Mouse (Mus musculus) hindbrain, embryonic 13.5 days (tissue): ENCODE data around the gene Cyp2c50. TPM values are rescaled to one million over a fixed set of nuclear protein-coding genes. Genes with fewer than 3 reads are reported as not detected.
"Not testable (repeated sequence)": the region's sequence is repeated elsewhere in the genome, so short reads cannot be mapped to it uniquely, and the experiment has no call there.

Source experiments
- ATAC-seq: fragments of 200-750 bp; cut with Nextera tagmentation; 2 replicates; pipeline ENCODE4 v1.8.0; 2017; ENCODE audit warnings: moderate TSS enrichment; ENCODE audit not compliant: low FRiP score
- H3K27ac ChIP-seq: fragments of 300-500 bp; sonication (generic); 2 replicates; pipeline ENCODE4 v1.5.1; 2015; ENCODE audit warnings: inconsistent platforms, mild to moderate bottlenecking, moderate library complexity
- H3K27me3 ChIP-seq: fragments of 300-500 bp; sonication (generic); 2 replicates; pipeline ENCODE4 v1.6.1; 2015; ENCODE audit warnings: mild to moderate bottlenecking, inconsistent platforms
- H3K36me3 ChIP-seq: fragments of 300-500 bp; sonication (generic); 2 replicates; pipeline ENCODE4 v1.6.1; 2015; ENCODE audit warnings: mild to moderate bottlenecking, inconsistent platforms
- H3K4me1 ChIP-seq: fragments of 300-500 bp; sonication (generic); replicated peaks from 2 replicates; pipeline ENCODE4 v1.6.1; 2015; ENCODE audit warnings: inconsistent platforms
- H3K4me2 ChIP-seq: fragments of 300-500 bp; sonication (generic); 2 replicates; pipeline ENCODE4 v1.6.1; 2015; ENCODE audit warnings: inconsistent platforms, mild to moderate bottlenecking, moderate library complexity
- H3K4me3 ChIP-seq: fragments of 300-500 bp; sonication (generic); 2 replicates; pipeline ENCODE4 v1.5.1; 2015; ENCODE audit warnings: mild to moderate bottlenecking, inconsistent platforms
- H3K9ac ChIP-seq: fragments of 300-500 bp; sonication (generic); 2 replicates; pipeline ENCODE4 v1.6.1; 2015; ENCODE audit warnings: mild to moderate bottlenecking, inconsistent platforms
- H3K9me3 ChIP-seq: fragments of 300-500 bp; sonication (generic); 2 replicates; pipeline ENCODE4 v1.6.1; 2016; ENCODE audit warnings: inconsistent platforms
- WGBS: fragments of 180-500 bp; shearing (Covaris S2); methylation state at CpG from one replicate; pipeline ENCODE4 v1.1.7; 2015; 5-methylcytosine and 5-hydroxymethylcytosine counted together
- polyA plus RNA-seq: library from polyadenylated mRNA; unstranded; fragments of >200 nt; fragmentation: Nextera tagmentation; extraction: Ambion mirVana; gene quantifications from 2 replicates; pipeline ENCODE4 v1.2.1, GENCODE M21; 2015

The Cyp2c50 gene
- not detected in 2 replicates for polyA plus RNA-seq

DNA sequence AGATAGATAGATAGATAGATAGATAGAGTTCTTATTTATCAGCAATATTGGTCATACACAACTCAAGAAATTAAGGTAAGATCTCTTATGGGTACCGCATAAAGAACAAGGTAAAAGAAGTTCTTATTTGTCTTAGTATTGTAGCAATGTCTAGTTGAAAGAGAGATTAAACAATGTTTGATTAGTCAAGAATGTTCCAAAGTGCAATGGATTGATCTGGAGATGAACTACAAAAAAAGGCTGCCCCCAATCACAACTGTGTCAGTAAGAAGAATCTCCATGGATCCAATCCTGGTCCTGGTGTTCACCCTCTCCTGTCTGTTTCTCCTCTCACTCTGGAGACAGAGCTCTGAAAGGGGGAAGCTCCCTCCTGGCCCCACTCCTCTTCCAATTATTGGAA is at the start of gene Cyp2c50:
Cyp2c50 (plus strand) TSS at position 268 of the 400 bp plus-strand sequence.
- H3K36me3 ChIP-seq, H3K9me3 ChIP-seq, H3K9ac ChIP-seq, H3K4me1 ChIP-seq, H3K27ac ChIP-seq, H3K27me3 ChIP-seq, ATAC-seq, H3K4me2 ChIP-seq, H3K4me3 ChIP-seq: not testable (repeated sequence)
- WGBS = 100% methylated on average over 1 of the region's 1 CpGs

DNA sequence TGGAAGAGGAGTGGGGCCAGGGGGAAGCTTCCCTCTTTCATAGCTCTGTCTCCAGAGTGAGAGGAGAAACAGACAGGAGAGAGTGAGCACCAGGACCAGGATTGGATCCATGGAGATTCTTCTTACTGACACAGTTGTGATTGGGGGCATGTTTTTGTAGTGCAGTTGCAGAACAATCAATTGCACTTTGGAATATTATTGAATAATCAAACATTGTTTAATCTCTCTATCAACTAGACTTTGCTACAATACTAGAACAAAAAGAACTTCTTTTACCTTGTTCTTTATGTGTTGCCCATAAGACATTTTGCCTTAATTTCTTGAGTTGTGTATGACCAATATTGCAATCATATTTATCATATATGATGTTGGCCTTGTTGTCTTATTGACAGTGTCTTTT is 15.8 kb upstream of the Cyp2c50 start, which contains the start of gene Cyp2c54:
Cyp2c54 (minus strand) TSS at position 127 of the 400 bp plus-strand sequence.
- no peaks in the 10 kb centered on the region for H3K36me3 ChIP-seq
- H3K27me3 ChIP-seq = no peaks in the 10 kb centered on the region
- H3K27ac ChIP-seq = no peak within 1 kb of the TSS
- no peaks in the 10 kb centered on the region for H3K9me3 ChIP-seq
- no peak within 1 kb of the TSS for H3K9ac ChIP-seq
- no peak within 1 kb of the TSS for H3K4me3 ChIP-seq
- ATAC-seq = no peak
- no peak within 1 kb of the TSS for H3K4me2 ChIP-seq
- H3K4me1 ChIP-seq = no peaks in the 10 kb centered on the region

DNA sequence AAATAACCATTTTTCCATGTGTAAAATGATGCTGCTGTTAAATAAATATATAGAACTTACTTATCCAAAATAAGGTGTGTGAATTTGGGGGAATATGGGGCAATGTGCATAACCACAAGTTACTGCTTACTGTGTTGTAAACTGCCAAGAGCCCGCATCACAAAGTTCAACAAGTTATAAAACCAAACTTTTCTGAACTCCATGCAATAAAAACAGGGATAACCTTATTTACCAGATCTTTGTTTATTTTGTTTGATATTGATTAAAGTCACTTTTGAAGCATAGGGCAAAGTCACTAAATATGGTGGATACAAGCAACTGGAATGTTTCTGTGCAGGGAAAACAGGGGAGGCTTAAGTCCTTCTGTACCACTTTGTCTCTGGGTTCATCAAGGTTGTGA is 1.1 kb upstream of the Cyp2c50 start:
- Histone ChIP-seq H3K4me3 (no peak overlapping the region), H3K27ac (no peak overlapping the region), H3K36me3 (no peaks in the 10 kb centered on the region), H3K4me1 (no peaks in the 10 kb centered on the region), H3K9ac (no peak overlapping the region), H3K27me3 (no peaks in the 10 kb centered on the region), H3K4me2 (no peak overlapping the region), H3K9me3 (no peaks in the 10 kb centered on the region)
- no peak for ATAC-seq
- 92% methylated on average over 1 of the region's 1 CpGs for WGBS

DNA sequence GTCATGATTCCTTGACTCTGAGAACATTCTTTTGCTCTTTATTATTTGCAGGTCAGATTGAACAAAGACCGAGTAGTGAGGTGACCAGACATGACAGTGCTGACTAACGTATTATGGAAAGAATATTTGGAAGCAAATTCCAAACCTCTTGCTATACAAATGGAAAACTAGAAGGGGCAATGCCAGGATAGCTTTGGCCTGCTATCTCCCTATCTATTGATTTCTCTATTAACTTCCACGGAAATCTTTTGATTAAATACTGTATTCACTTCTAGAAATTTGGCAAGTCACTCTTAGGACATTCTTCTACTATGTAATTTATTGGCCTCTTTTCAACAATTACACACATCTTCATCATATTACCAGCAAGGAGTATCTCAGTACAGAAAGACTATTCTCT is 1.6 kb downstream of the Cyp2c50 start:
- whole genome bisulfite sequencing = 88% methylated on average over 3 of the region's 3 CpGs
- no peak for ATAC-seq
- Histone ChIP-seq H3K27me3 (no peaks in the 10 kb centered on the region), H3K27ac (no peak overlapping the region), H3K4me3 (no peak overlapping the region), H3K4me2 (no peak overlapping the region), H3K4me1 (no peaks in the 10 kb centered on the region), H3K36me3 (no peaks in the 10 kb centered on the region), H3K9ac (no peak overlapping the region), H3K9me3 (no peaks in the 10 kb centered on the region)

DNA sequence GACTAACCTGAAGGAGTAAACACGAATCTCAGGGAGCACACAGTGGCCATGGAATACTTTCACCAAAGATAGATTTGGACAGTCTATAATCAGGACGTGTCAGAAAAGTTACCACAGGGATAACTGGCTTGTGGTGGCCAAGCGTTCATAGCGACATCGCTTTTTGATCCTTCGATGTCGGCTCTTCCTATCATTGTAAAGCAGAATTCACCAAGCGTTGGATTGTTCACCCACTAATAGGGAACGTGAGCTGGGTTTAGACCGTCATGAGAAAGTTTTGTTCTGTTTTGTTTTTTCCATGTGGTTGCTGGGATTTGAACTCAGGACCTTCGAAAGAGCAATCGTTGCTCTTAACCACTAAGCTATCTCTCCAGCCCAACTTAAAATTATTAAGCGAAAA is 30.1 kb downstream of the Cyp2c50 start:
- 83% methylated on average over 13 of the region's 13 CpGs for WGBS
- not testable (repeated sequence) for ATAC-seq, H3K4me3 ChIP-seq

DNA sequence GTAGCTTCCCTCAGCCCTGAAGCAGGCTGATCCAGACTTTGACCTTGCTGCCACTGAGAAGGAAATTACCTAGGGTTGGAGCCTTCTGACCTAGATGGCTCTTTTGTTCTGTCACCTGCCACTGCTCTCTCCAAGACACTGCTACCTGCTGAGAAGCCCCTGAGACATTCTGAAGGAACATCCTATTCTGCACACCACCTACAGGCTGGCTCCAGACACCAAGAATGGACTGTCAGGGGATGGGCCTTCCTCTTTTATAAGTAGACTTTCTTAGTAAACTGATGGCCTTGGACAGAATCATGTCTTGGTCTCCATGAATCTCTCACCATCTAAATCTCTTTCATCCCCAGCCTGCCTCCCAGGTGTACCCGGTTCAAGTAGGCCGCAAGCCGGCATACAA is 35.7 kb downstream of the Cyp2c50 start:
- H3K9ac ChIP-seq, H3K36me3 ChIP-seq, H3K4me3 ChIP-seq, H3K4me1 ChIP-seq, H3K4me2 ChIP-seq, H3K27me3 ChIP-seq, H3K27ac ChIP-seq, H3K9me3 ChIP-seq, ATAC-seq: not testable (repeated sequence)
- WGBS = 89% methylated on average over 3 of the region's 3 CpGs

More for the DNA sequence above, 30.1 kb downstream of the Cyp2c50 start:
- H3K27me3 ChIP-seq, H3K4me2 ChIP-seq, H3K9me3 ChIP-seq, H3K36me3 ChIP-seq, H3K27ac ChIP-seq, H3K9ac ChIP-seq, H3K4me1 ChIP-seq: not testable (repeated sequence)

DNA sequence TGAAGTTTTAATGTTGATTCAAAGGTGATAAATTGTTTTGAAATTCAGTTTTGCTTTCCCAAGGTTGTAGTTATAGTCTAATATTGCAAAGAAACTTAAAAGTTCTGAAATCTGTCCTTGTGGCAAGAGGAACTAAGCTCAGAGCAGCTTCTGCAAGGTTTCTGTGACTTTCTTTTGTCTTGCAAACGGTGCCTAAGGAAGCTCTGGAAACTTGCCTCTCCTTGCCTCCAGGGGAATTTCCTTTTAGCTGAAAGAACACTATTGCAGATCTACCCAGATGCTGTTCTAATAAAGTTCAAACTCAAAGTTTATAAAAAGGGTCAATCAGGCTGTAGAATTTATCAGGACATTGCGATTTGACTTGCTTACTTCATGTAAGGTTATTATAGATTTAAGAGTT is 37.5 kb downstream of the Cyp2c50 start:
- H3K9me3 ChIP-seq, H3K9ac ChIP-seq, H3K4me1 ChIP-seq, ATAC-seq, H3K27ac ChIP-seq, H3K36me3 ChIP-seq, H3K27me3 ChIP-seq, H3K4me3 ChIP-seq, H3K4me2 ChIP-seq: not testable (repeated sequence)
- 23% methylated on average over 2 of the region's 2 CpGs for whole genome bisulfite sequencing

Other genes with a start within 250 kb of the Cyp2c50 start
- not detected in 2 replicates for gene Cyp2c69, start 202.9 kb upstream of the Cyp2c50 start, polyA plus RNA-seq
- gene Cyp2c37, start 97.3 kb upstream of the Cyp2c50 start, polyA plus RNA-seq = not detected in 2 replicates
- gene Cyp2c54, start 15.9 kb upstream of the Cyp2c50 start, polyA plus RNA-seq = not detected in 2 replicates
- not detected in 2 replicates for gene Cyp2c70, start 97.6 kb downstream of the Cyp2c50 start, polyA plus RNA-seq
- 13.8 and 14.7 TPM in 2 replicates for gene Pdlim1, start 182.2 kb downstream of the Cyp2c50 start, polyA plus RNA-seq